ENCODE assay signal across 8 mouse cellular contexts in the genomic region with DNA sequence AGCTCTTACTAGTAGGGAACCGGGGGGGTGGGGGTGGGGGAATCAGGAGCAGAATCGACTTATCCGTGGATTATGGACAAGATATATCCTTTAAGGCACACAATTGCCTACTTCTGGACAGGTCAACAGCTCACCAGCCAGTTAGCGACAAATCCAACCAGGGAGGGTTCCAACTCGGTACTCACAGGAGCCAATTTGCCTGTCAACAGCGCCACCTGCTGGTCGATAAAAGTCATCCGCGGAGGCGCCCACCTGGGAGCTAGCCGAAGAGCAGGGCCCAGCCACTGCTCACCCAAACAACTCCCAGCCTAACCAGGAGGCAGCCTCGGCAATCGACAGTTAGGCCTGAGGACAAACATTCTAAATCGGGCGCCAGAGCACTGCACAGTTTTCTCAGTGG. TPM values are rescaled to one million over a fixed set of nuclear protein-coding genes. Genes with fewer than 3 reads are reported as not detected.
DNase-seq lines count a peak whose midpoint lies in the region; ATAC-seq and TF ChIP-seq lines count a peak whose summit lies in the region.
"Had no signal": no experiment of that assay in that cellular context is flagged by ENCODE, and none has a peak within 500 bp of the region (broad histone marks: within the 10 kb centered on the region; RNA-seq: fewer than 3 reads in every experiment).

A gene (minus strand): TSS at position 327 of the 400 bp plus-strand sequence.

- WGBS in midbrain, embryonic 11.5 days: 3% methylated on average over 15 of the region's 15 CpGs
- 5% methylated on average over 15 of the region's 15 CpGs for WGBS in small intestine, adult 2 months

- peak; percentile 91 for TF ChIP-seq CTCF in gastrocnemius, adult 2 months (IDR thresholded peaks at IDR 0.05)
- peak; percentile 85 for TF ChIP-seq CTCF in left cerebral cortex, adult 2 months (IDR thresholded peaks at IDR 0.05)
- TF ChIP-seq CTCF in small intestine, adult 2 months (IDR thresholded peaks at IDR 0.05; ENCODE audit: extremely low read depth, insufficient read length, insufficient replicate concordance, low read depth, low read length): peak; percentile 88

- H3K9me3 ChIP-seq in midbrain, embryonic 11.5 days (ENCODE audit: control insufficient read depth, low read length): no peaks in the 10 kb centered on the region

- H3K27ac ChIP-seq in gastrocnemius, adult 2 months: no peak within 1 kb of the TSS
- H3K27ac ChIP-seq in left cerebral cortex, adult 2 months: no peak within 1 kb of the TSS
- no peak within 1 kb of the TSS for H3K27ac ChIP-seq in midbrain, embryonic 11.5 days (ENCODE audit: low read depth, low read length)
- H3K27ac ChIP-seq in small intestine, adult 2 months (ENCODE audit: insufficient read depth, low read depth, low read length): no peak within 1 kb of the TSS

- intact Hi-C loops in gastrocnemius, adult 2 months (cut with DNase I): loop anchor here (1.0 to 2.0 kb wide), 3 partner anchors 138 to 358 kb away; no protein-coding TSS in a partner anchor
- intact Hi-C loops in left cerebral cortex, adult 2 months (cut with DNase I): loop anchor here (1.0 to 5.0 kb wide), 3 partner anchors 232 to 351 kb away; a partner anchor contains a TSS

- no peaks in the 10 kb centered on the region for H3K4me1 ChIP-seq in midbrain, embryonic 11.5 days (ENCODE audit: control insufficient read depth, insufficient read depth, low read length)
- no peaks in the 10 kb centered on the region for H3K4me1 ChIP-seq in small intestine, adult 2 months (ENCODE audit: control insufficient read depth, insufficient read depth, insufficient read length, low read length)

- no peak for TF ChIP-seq POLR2A in small intestine, adult 2 months (IDR thresholded peaks at IDR 0.05; ENCODE audit: low read depth, low read length)

- H3K27me3 ChIP-seq in midbrain, embryonic 11.5 days (ENCODE audit: control insufficient read depth, insufficient read depth, low read length): no peaks in the 10 kb centered on the region
- peaks cover 3% of the 10 kb centered on the region; the same call in 1 of the 2 replicates for H3K27me3 ChIP-seq in small intestine, adult 2 months (ENCODE audit: control insufficient read depth, insufficient read depth, low read length)

- H3K4me2 ChIP-seq in midbrain, embryonic 11.5 days: no peak within 1 kb of the TSS

- no peak within 1 kb of the TSS for H3K4me3 ChIP-seq in gastrocnemius, adult 2 months
- H3K4me3 ChIP-seq in left cerebral cortex, adult 2 months: no peak within 1 kb of the TSS
- H3K4me3 ChIP-seq in midbrain, embryonic 11.5 days (ENCODE audit: low read depth, low read length): no peak within 1 kb of the TSS
- H3K4me3 ChIP-seq in small intestine, adult 2 months (ENCODE audit: low read depth, low read length): no peak within 1 kb of the TSS
- H3K4me3 ChIP-seq: megakaryocyte, embryonic 14.5 days had no signal

- no peak within 1 kb of the TSS for H3K9ac ChIP-seq in midbrain, embryonic 11.5 days (ENCODE audit: low read length)

- no peaks in the 10 kb centered on the region for H3K36me3 ChIP-seq in midbrain, embryonic 11.5 days (ENCODE audit: control insufficient read depth, insufficient read depth, low read length)
- H3K36me3 ChIP-seq in small intestine, adult 2 months (ENCODE audit: control insufficient read depth, insufficient read depth, low read length): no peaks in the 10 kb centered on the region

- ATAC-seq in midbrain, embryonic 11.5 days (ENCODE audit: low FRiP score): peak; percentile 59; the same call in 1 of the 2 replicates

- DNase-seq in ZHBTc4 (ENCODE audit: low read depth, low spot score): peak; percentile 96
- DNase-seq in cerebellum, postnatal 25 days: peak; percentile 96 to 97
- DNase-seq in gastrocnemius, adult 2 months: peak; percentile 82
- peak; percentile 88 for DNase-seq in induced T-regulatory cell, adult 2 months (ENCODE audit: low read depth)
- DNase-seq in left cerebral cortex, adult 2 months (ENCODE audit: extremely low spot score in 1 of 2, low spot score in 2 of 2): peak; percentile 84 to 85
- DNase-seq in midbrain, embryonic 11.5 days (ENCODE audit: low spot score, missing footprints): peak; percentile 97

RNA-seq across cellular contexts. Expression of the gene that starts here (rescaled TPM):
- total RNA-seq in gastrocnemius, adult 2 months (2021): not detected
- not detected for total RNA-seq in left cerebral cortex, adult 2 months (2021)
- not detected in 2 replicates for polyA plus RNA-seq in midbrain, embryonic 11.5 days (2014; fragmentation: Nextera tagmentation; extraction: Ambion mirVana)
- not detected in 2 replicates for polyA plus RNA-seq in small intestine, adult 2 months (2012; rRNA removed)

Comparison
In these comparisons a context has a peak if more than half of its experiments do, and no peak if none do; other contexts are left out.
1. Peak in DNase-seq in gastrocnemius, adult 2 months; RNA of the gene not detected or under 1 TPM.
2. Peak in DNase-seq in left cerebral cortex, adult 2 months; RNA of the gene not detected or under 1 TPM.
3. Peak in DNase-seq and ATAC-seq in midbrain, embryonic 11.5 days; RNA of the gene not detected or under 1 TPM.